Mouse (Mus musculus): Measurements from ENCODE around the gene Gm11084.

The Gm11084 gene

DNA sequence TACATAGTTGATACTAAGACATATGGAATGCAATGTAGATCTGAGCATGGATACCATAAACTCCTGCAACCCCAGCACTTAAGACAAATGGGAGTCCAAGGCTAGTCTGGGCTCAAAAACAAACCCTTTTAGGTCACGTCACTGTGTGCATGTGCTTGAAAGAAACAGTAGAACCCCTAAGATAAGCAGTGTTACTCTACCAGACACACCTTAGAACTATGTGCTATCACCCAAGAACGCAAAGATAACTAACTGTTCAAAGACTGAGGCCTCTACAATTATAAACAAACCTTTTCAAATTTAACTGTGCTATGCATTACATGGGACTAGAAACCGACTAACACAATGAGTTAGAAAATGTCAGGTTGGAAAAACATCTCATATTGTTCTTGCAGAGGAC, 33.5 kb downstream of the Gm11084 start:
- no peak for DNase-seq (ENCODE audit: low read depth, low spot score)

DNA sequence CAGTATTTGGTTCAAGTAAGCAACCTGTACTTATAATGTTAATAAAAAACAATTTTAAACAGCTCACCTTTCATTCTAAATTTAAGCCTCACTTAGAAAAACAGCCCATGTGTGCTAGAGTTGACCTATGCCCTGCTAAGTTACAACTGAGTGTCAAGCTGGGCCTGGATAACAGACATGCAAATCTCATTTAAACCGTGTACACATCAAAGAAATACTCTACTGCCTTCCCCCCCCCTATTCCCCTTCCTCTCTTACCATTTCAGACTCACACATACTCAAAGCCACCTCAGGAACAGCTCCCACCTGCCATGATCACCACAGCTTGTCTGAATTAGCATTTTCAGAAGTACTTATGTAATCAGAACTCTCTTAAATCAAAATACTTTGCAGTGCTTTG, 50.6 kb downstream of the Gm11084 start:
- no peak for DNase-seq (ENCODE audit: low read depth, low spot score)

DNA sequence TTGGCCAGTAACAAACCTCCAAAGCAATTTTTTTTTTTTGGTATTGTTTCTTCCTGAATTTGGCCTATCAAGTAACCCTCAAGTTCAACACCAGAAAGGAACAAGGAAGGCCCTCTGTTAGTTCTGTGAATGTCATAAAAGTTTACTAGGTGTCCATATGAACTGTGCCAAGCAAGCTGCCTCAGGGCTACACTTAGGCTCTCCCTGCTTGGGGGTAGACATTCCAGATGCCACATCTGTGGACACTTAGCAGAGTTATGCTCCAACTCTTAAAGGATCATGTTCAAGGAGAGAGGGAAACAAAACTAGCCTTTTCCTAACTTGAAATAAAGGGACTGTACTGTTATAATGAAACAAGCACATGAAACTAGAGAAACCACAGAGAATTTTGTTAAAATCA, 54.3 kb downstream of the Gm11084 start:
- no peak for DNase-seq (ENCODE audit: low read depth, low spot score)

DNA sequence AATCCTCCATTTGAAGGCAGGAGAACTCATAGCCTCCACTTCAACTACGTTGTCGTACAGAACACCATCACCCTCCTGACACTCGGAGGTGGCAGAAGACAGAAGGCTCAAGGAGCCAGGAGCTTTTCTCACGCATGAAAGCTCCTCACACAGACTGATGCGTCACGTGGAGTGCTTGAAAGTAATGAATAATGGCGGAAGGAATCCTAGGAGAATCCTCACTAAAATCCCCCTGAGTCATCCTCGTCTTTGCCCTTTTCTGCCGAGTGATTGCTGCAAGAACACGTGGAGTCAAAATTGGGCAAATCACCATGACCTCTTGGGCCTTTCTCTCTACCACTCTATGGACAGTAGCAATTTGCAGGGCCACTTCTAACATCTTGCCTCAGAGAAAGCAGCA, 61.5 kb downstream of the Gm11084 start:
- DNase-seq (ENCODE audit: low read depth, low spot score), result no peak
